Mouse (Mus musculus): Measurements from ENCODE around the gene Ptger3. TPM values are rescaled to one million over a fixed set of nuclear protein-coding genes. Genes with fewer than 3 reads are reported as not detected.
A peak's percentile ranks its signal among the peaks of the same experiment; 100 is the strongest.

The Ptger3 gene
- polyA plus RNA-seq, 1 experiment from 2014 or later, result 9.7 TPM

- no peak overlapping the region for H3K4me2 ChIP-seq (ENCODE audit: low read length)
- H3K27me3 ChIP-seq (replicated peaks; ENCODE audit: control insufficient read depth, insufficient read depth, low read length), result no peaks in the 10 kb centered on the region
- H3K4me1 ChIP-seq (ENCODE audit: control insufficient read depth, insufficient read depth, low read depth, low read length), result no peaks in the 10 kb centered on the region
- H3K36me3 ChIP-seq (ENCODE audit: control insufficient read depth, insufficient read depth, low read length), result no peaks in the 10 kb centered on the region
- H3K9ac ChIP-seq (ENCODE audit: low read depth, low read length), result no peak overlapping the region
- H3K4me3 ChIP-seq (ENCODE audit: low read length), result no peak overlapping the region
- WGBS, result 87% methylated on average over 3 of the region's 3 CpGs
- no peak overlapping the region for H3K27ac ChIP-seq (ENCODE audit: low read depth, low read length)
- no peaks in the 10 kb centered on the region for H3K9me3 ChIP-seq (ENCODE audit: control insufficient read depth, low read length)
- no peak for ATAC-seq
Measured at GRCm38 (mm10) chr3:157627407-157627806, 60.7 kb downstream of the Ptger3 start.

GRCm38 (mm10) chr3:157630671-157631070, 64.0 kb downstream of the Ptger3 start:
- Histone ChIP-seq H3K4me3 (ENCODE audit: low read length) (no peak overlapping the region), H3K36me3 (ENCODE audit: control insufficient read depth, insufficient read depth, low read length) (no peaks in the 10 kb centered on the region), H3K4me2 (ENCODE audit: low read length) (no peak overlapping the region), H3K9me3 (ENCODE audit: control insufficient read depth, low read length) (no peaks in the 10 kb centered on the region), H3K4me1 (ENCODE audit: control insufficient read depth, insufficient read depth, low read depth, low read length) (no peaks in the 10 kb centered on the region), H3K27ac (ENCODE audit: low read depth, low read length) (no peak overlapping the region), H3K9ac (ENCODE audit: low read depth, low read length) (no peak overlapping the region), H3K27me3 (replicated peaks; ENCODE audit: control insufficient read depth, insufficient read depth, low read length) (no peaks in the 10 kb centered on the region)
- peak; percentile 30; the same call in 1 of the 2 replicates for ATAC-seq
- WGBS, result 77% methylated on average over 5 of the region's 5 CpGs

GRCm38 (mm10) chr3:157631383-157631782, 64.7 kb downstream of the Ptger3 start:
- H3K9ac ChIP-seq (ENCODE audit: low read depth, low read length), result no peak overlapping the region
- 85% methylated on average over 2 of the region's 2 CpGs for WGBS
- H3K27ac ChIP-seq (ENCODE audit: low read depth, low read length), result no peak overlapping the region
- no peaks in the 10 kb centered on the region for H3K36me3 ChIP-seq (ENCODE audit: control insufficient read depth, insufficient read depth, low read length)
- H3K4me3 ChIP-seq (ENCODE audit: low read length), result no peak overlapping the region
- H3K27me3 ChIP-seq (replicated peaks; ENCODE audit: control insufficient read depth, insufficient read depth, low read length), result no peaks in the 10 kb centered on the region
- no peaks in the 10 kb centered on the region for H3K9me3 ChIP-seq (ENCODE audit: control insufficient read depth, low read length)
- H3K4me2 ChIP-seq (ENCODE audit: low read length), result no peak overlapping the region
- H3K4me1 ChIP-seq (ENCODE audit: control insufficient read depth, insufficient read depth, low read depth, low read length), result no peaks in the 10 kb centered on the region
- ATAC-seq, result no peak

GRCm38 (mm10) chr3:157634431-157634830, 67.7 kb downstream of the Ptger3 start:
- 88% methylated on average over 3 of the region's 3 CpGs for WGBS
- Histone ChIP-seq H3K4me1 (ENCODE audit: control insufficient read depth, insufficient read depth, low read depth, low read length) (no peaks in the 10 kb centered on the region), H3K4me3 (ENCODE audit: low read length) (no peak overlapping the region), H3K36me3 (ENCODE audit: control insufficient read depth, insufficient read depth, low read length) (no peaks in the 10 kb centered on the region), H3K4me2 (ENCODE audit: low read length) (no peak overlapping the region), H3K9me3 (ENCODE audit: control insufficient read depth, low read length) (no peaks in the 10 kb centered on the region), H3K27me3 (replicated peaks; ENCODE audit: control insufficient read depth, insufficient read depth, low read length) (no peaks in the 10 kb centered on the region), H3K27ac (ENCODE audit: low read depth, low read length) (no peak overlapping the region), H3K9ac (ENCODE audit: low read depth, low read length) (no peak overlapping the region)
- ATAC-seq, result no peak

GRCm38 (mm10) chr3:157635713-157636112, 69.0 kb downstream of the Ptger3 start:
- Histone ChIP-seq H3K9ac (ENCODE audit: low read depth, low read length) (no peak overlapping the region), H3K27ac (ENCODE audit: low read depth, low read length) (no peak overlapping the region), H3K9me3 (ENCODE audit: control insufficient read depth, low read length) (no peaks in the 10 kb centered on the region), H3K4me1 (ENCODE audit: control insufficient read depth, insufficient read depth, low read depth, low read length) (no peaks in the 10 kb centered on the region), H3K27me3 (replicated peaks; ENCODE audit: control insufficient read depth, insufficient read depth, low read length) (no peaks in the 10 kb centered on the region), H3K4me3 (ENCODE audit: low read length) (no peak overlapping the region), H3K36me3 (ENCODE audit: control insufficient read depth, insufficient read depth, low read length) (no peaks in the 10 kb centered on the region), H3K4me2 (ENCODE audit: low read length) (no peak overlapping the region)
- ATAC-seq, result no peak
- WGBS, result 82% methylated on average over 4 of the region's 4 CpGs

GRCm38 (mm10) chr3:157636887-157637286, 70.2 kb downstream of the Ptger3 start:
- no peak overlapping the region for H3K4me2 ChIP-seq (ENCODE audit: low read length)
- no peaks in the 10 kb centered on the region for H3K36me3 ChIP-seq (ENCODE audit: control insufficient read depth, insufficient read depth, low read length)
- H3K9ac ChIP-seq (ENCODE audit: low read depth, low read length), result no peak overlapping the region
- no peaks in the 10 kb centered on the region for H3K27me3 ChIP-seq (replicated peaks; ENCODE audit: control insufficient read depth, insufficient read depth, low read length)
- ATAC-seq, result no peak
- H3K9me3 ChIP-seq (ENCODE audit: control insufficient read depth, low read length), result no peaks in the 10 kb centered on the region
- no peak overlapping the region for H3K27ac ChIP-seq (ENCODE audit: low read depth, low read length)
- no peaks in the 10 kb centered on the region for H3K4me1 ChIP-seq (ENCODE audit: control insufficient read depth, insufficient read depth, low read depth, low read length)
- H3K4me3 ChIP-seq (ENCODE audit: low read length), result no peak overlapping the region

- no peak overlapping the region for H3K4me3 ChIP-seq (ENCODE audit: low read length)
- no peak overlapping the region for H3K27ac ChIP-seq (ENCODE audit: low read depth, low read length)
- no peaks in the 10 kb centered on the region for H3K4me1 ChIP-seq (ENCODE audit: control insufficient read depth, insufficient read depth, low read depth, low read length)
- no peak overlapping the region for H3K9ac ChIP-seq (ENCODE audit: low read depth, low read length)
- H3K9me3 ChIP-seq (ENCODE audit: control insufficient read depth, low read length), result no peaks in the 10 kb centered on the region
- no peaks in the 10 kb centered on the region for H3K27me3 ChIP-seq (replicated peaks; ENCODE audit: control insufficient read depth, insufficient read depth, low read length)
- ATAC-seq, result no peak
- no peaks in the 10 kb centered on the region for H3K36me3 ChIP-seq (ENCODE audit: control insufficient read depth, insufficient read depth, low read length)
- 71% methylated on average over 2 of the region's 2 CpGs for WGBS
- no peak overlapping the region for H3K4me2 ChIP-seq (ENCODE audit: low read length)
Measured at GRCm38 (mm10) chr3:157637341-157637740, 70.6 kb downstream of the Ptger3 start.

GRCm38 (mm10) chr3:157641634-157642033, 74.9 kb downstream of the Ptger3 start:
- 95% methylated on average over 4 of the region's 4 CpGs for WGBS
- no peak overlapping the region for H3K4me2 ChIP-seq (ENCODE audit: low read length)
- H3K27ac ChIP-seq (ENCODE audit: low read depth, low read length), result no peak overlapping the region
- no peaks in the 10 kb centered on the region for H3K9me3 ChIP-seq (ENCODE audit: control insufficient read depth, low read length)
- no peak for ATAC-seq
- H3K4me3 ChIP-seq (ENCODE audit: low read length), result no peak overlapping the region
- H3K27me3 ChIP-seq (replicated peaks; ENCODE audit: control insufficient read depth, insufficient read depth, low read length), result no peaks in the 10 kb centered on the region
- H3K36me3 ChIP-seq (ENCODE audit: control insufficient read depth, insufficient read depth, low read length), result no peaks in the 10 kb centered on the region
- no peaks in the 10 kb centered on the region for H3K4me1 ChIP-seq (ENCODE audit: control insufficient read depth, insufficient read depth, low read depth, low read length)
- H3K9ac ChIP-seq (ENCODE audit: low read depth, low read length), result no peak overlapping the region

GRCm38 (mm10) chr3:157661622-157662021, 94.9 kb downstream of the Ptger3 start:
- H3K9me3 ChIP-seq (ENCODE audit: control insufficient read depth, low read length), result no peaks in the 10 kb centered on the region
- no peaks in the 10 kb centered on the region for H3K36me3 ChIP-seq (ENCODE audit: control insufficient read depth, insufficient read depth, low read length)
- H3K4me1 ChIP-seq (ENCODE audit: control insufficient read depth, insufficient read depth, low read depth, low read length), result no peaks in the 10 kb centered on the region
- no peak overlapping the region for H3K4me2 ChIP-seq (ENCODE audit: low read length)
- H3K27me3 ChIP-seq (replicated peaks; ENCODE audit: control insufficient read depth, insufficient read depth, low read length), result no peaks in the 10 kb centered on the region
- no peak overlapping the region for H3K27ac ChIP-seq (ENCODE audit: low read depth, low read length)
- H3K9ac ChIP-seq (ENCODE audit: low read depth, low read length), result no peak overlapping the region
- WGBS, result 86% methylated on average over 7 of the region's 7 CpGs
- H3K4me3 ChIP-seq (ENCODE audit: low read length), result no peak overlapping the region
- no peak for ATAC-seq

GRCm38 (mm10) chr3:157664486-157665041, 97.9 kb downstream of the Ptger3 start:
- Histone ChIP-seq H3K4me3 (ENCODE audit: low read length) (no peak overlapping the region), H3K4me1 (ENCODE audit: control insufficient read depth, insufficient read depth, low read depth, low read length) (no peaks in the 10 kb centered on the region), H3K27me3 (replicated peaks; ENCODE audit: control insufficient read depth, insufficient read depth, low read length) (no peaks in the 10 kb centered on the region), H3K36me3 (ENCODE audit: control insufficient read depth, insufficient read depth, low read length) (no peaks in the 10 kb centered on the region), H3K4me2 (ENCODE audit: low read length) (no peak overlapping the region), H3K9ac (ENCODE audit: low read depth, low read length) (no peak overlapping the region), H3K27ac (ENCODE audit: low read depth, low read length) (no peak overlapping the region), H3K9me3 (ENCODE audit: control insufficient read depth, low read length) (no peaks in the 10 kb centered on the region)
- ATAC-seq, result no peak

Data from hindbrain, embryonic 16.5 days (tissue).